Mouse (Mus musculus): ENCODE measurements at regions not wholly inside any gene's neighbourhood (a gene's known extent, or its start where the extent isn't known, plus 50 kb on each side); places are given as distances from the start of the nearest gene placed in this dataset.

GRCm38 (mm10) chr3:21634675-21635204, 441.7 kb upstream of the Tbl1xr1 start:
- no peaks in the 10 kb centered on the region for H3K9me3 ChIP-seq (ENCODE audit: control insufficient read depth, low read length)
- H3K9ac ChIP-seq (ENCODE audit: low read length): no peak overlapping the region
- 0 out of 2 replicates have a peak overlapping the region, but pooled peaks have one; percentile 36 for H3K27ac ChIP-seq (replicated peaks)
- H3K36me3 ChIP-seq (ENCODE audit: control insufficient read depth, insufficient read depth, low read length): no peaks in the 10 kb centered on the region
- H3K4me2 ChIP-seq (replicated peaks; ENCODE audit: low read depth): no peak overlapping the region
- TF ChIP-seq EP300 (optimal IDR thresholded peaks at IDR 0.05) (no peak), CTCF (IDR thresholded peaks at IDR 0.05; ENCODE audit: low read depth) (no peak)
- 56% methylated on average over 4 of the region's 4 CpGs for WGBS
- no peak overlapping the region for H3K4me3 ChIP-seq (ENCODE audit: low read depth, low read length)
- no peaks in the 10 kb centered on the region for H3K27me3 ChIP-seq (ENCODE audit: control insufficient read depth, insufficient read depth, low read length)
- H3K4me1 ChIP-seq (replicated peaks; ENCODE audit: control insufficient read depth, insufficient read depth): 0 out of 2 replicates have a peak, but pooled peaks cover 2% of the 10 kb centered on the region
- no peak for ATAC-seq (ENCODE audit: low FRiP score, low TSS enrichment)
- no peak for DNase-seq (ENCODE audit: low spot score)

GRCm38 (mm10) chr3:21638886-21639285, 437.6 kb upstream of the Tbl1xr1 start:
- 49% methylated on average over 5 of the region's 5 CpGs for WGBS
- ATAC-seq (ENCODE audit: low FRiP score, low TSS enrichment) (no peak), DNase-seq (ENCODE audit: low spot score) (no peak)
- Histone ChIP-seq H3K9me3 (ENCODE audit: control insufficient read depth, low read length) (no peaks in the 10 kb centered on the region), H3K4me2 (replicated peaks; ENCODE audit: low read depth) (no peak overlapping the region), H3K9ac (ENCODE audit: low read length) (no peak overlapping the region), H3K27ac (replicated peaks) (0 out of 2 replicates have a peak overlapping the region, but pooled peaks have one; percentile 26), H3K27me3 (ENCODE audit: control insufficient read depth, insufficient read depth, low read length) (no peaks in the 10 kb centered on the region), H3K4me1 (replicated peaks; ENCODE audit: control insufficient read depth, insufficient read depth) (0 out of 2 replicates have a peak, but pooled peaks cover 2% of the 10 kb centered on the region), H3K4me3 (ENCODE audit: low read depth, low read length) (no peak overlapping the region), H3K36me3 (ENCODE audit: control insufficient read depth, insufficient read depth, low read length) (no peaks in the 10 kb centered on the region)
- TF ChIP-seq EP300 (optimal IDR thresholded peaks at IDR 0.05): no peak
- TF ChIP-seq CTCF (IDR thresholded peaks at IDR 0.05; ENCODE audit: low read depth): no peak

GRCm38 (mm10) chr3:21639576-21639975, 436.9 kb upstream of the Tbl1xr1 start:
- Histone ChIP-seq H3K4me1 (replicated peaks; ENCODE audit: control insufficient read depth, insufficient read depth) (0 out of 2 replicates have a peak, but pooled peaks cover 2% of the 10 kb centered on the region), H3K27ac (replicated peaks) (0 out of 2 replicates have a peak overlapping the region, but pooled peaks have one; percentile 49), H3K27me3 (ENCODE audit: control insufficient read depth, insufficient read depth, low read length) (no peaks in the 10 kb centered on the region), H3K9ac (ENCODE audit: low read length) (no peak overlapping the region), H3K36me3 (ENCODE audit: control insufficient read depth, insufficient read depth, low read length) (no peaks in the 10 kb centered on the region), H3K4me2 (replicated peaks; ENCODE audit: low read depth) (no peak overlapping the region), H3K9me3 (ENCODE audit: control insufficient read depth, low read length) (no peaks in the 10 kb centered on the region), H3K4me3 (ENCODE audit: low read depth, low read length) (no peak overlapping the region)
- TF ChIP-seq CTCF (IDR thresholded peaks at IDR 0.05; ENCODE audit: low read depth) (no peak), EP300 (optimal IDR thresholded peaks at IDR 0.05) (no peak)
- ATAC-seq (ENCODE audit: low FRiP score, low TSS enrichment) (no peak), DNase-seq (ENCODE audit: low spot score) (no peak)
- WGBS: 30% methylated on average over 5 of the region's 5 CpGs

- H3K9ac ChIP-seq (ENCODE audit: low read length): no peak overlapping the region
- 72% methylated on average over 2 of the region's 2 CpGs for WGBS
- ATAC-seq (ENCODE audit: low FRiP score, low TSS enrichment) (no peak), DNase-seq (ENCODE audit: low spot score) (no peak)
- H3K4me2 ChIP-seq (replicated peaks; ENCODE audit: low read depth): no peak overlapping the region
- H3K4me3 ChIP-seq (ENCODE audit: low read depth, low read length): no peak overlapping the region
- H3K9me3 ChIP-seq (ENCODE audit: control insufficient read depth, low read length): no peaks in the 10 kb centered on the region
- no peaks in the 10 kb centered on the region for H3K27me3 ChIP-seq (ENCODE audit: control insufficient read depth, insufficient read depth, low read length)
- TF ChIP-seq CTCF (IDR thresholded peaks at IDR 0.05; ENCODE audit: low read depth): no peak
- no peak for TF ChIP-seq EP300 (optimal IDR thresholded peaks at IDR 0.05)
- no peaks in the 10 kb centered on the region for H3K36me3 ChIP-seq (ENCODE audit: control insufficient read depth, insufficient read depth, low read length)
- no peaks in the 10 kb centered on the region for H3K4me1 ChIP-seq (replicated peaks; ENCODE audit: control insufficient read depth, insufficient read depth)
- no peak overlapping the region for H3K27ac ChIP-seq (replicated peaks)
Observed at GRCm38 (mm10) chr3:21644086-21644485, 432.4 kb upstream of the Tbl1xr1 start.

- ATAC-seq (ENCODE audit: low FRiP score, low TSS enrichment): peak; percentile 59; the same call in 1 of the 2 replicates
- H3K27ac ChIP-seq (replicated peaks): no peak overlapping the region; the same call in 1 of the 2 replicates
Observed at GRCm38 (mm10) chr3:21645268-21645667, 431.2 kb upstream of the Tbl1xr1 start.

GRCm38 (mm10) chr3:21649885-21650469, 426.5 kb upstream of the Tbl1xr1 start:
- TF ChIP-seq CTCF (IDR thresholded peaks at IDR 0.05; ENCODE audit: low read depth) (no peak), EP300 (optimal IDR thresholded peaks at IDR 0.05) (no peak)
- no peak overlapping the region for H3K27ac ChIP-seq (replicated peaks)
- H3K9ac ChIP-seq (ENCODE audit: low read length): no peak overlapping the region
- no peaks in the 10 kb centered on the region for H3K9me3 ChIP-seq (ENCODE audit: control insufficient read depth, low read length)
- no peak for ATAC-seq (ENCODE audit: low FRiP score, low TSS enrichment)
- H3K4me2 ChIP-seq (replicated peaks; ENCODE audit: low read depth): no peak overlapping the region
- H3K4me1 ChIP-seq (replicated peaks; ENCODE audit: control insufficient read depth, insufficient read depth): no peaks in the 10 kb centered on the region
- H3K36me3 ChIP-seq (ENCODE audit: control insufficient read depth, insufficient read depth, low read length): no peaks in the 10 kb centered on the region
- no peak for DNase-seq (ENCODE audit: low spot score)
- no peaks in the 10 kb centered on the region for H3K27me3 ChIP-seq (ENCODE audit: control insufficient read depth, insufficient read depth, low read length)
- WGBS: 30% methylated on average over 8 of the region's 8 CpGs
- H3K4me3 ChIP-seq (ENCODE audit: low read depth, low read length): no peak overlapping the region

More at GRCm38 (mm10) chr3:21645268-21645667, 431.2 kb upstream of the Tbl1xr1 start:
- Histone ChIP-seq H3K4me2 (replicated peaks; ENCODE audit: low read depth) (no peak overlapping the region), H3K4me3 (ENCODE audit: low read depth, low read length) (no peak overlapping the region), H3K4me1 (replicated peaks; ENCODE audit: control insufficient read depth, insufficient read depth) (no peaks in the 10 kb centered on the region), H3K9ac (ENCODE audit: low read length) (no peak overlapping the region), H3K27me3 (ENCODE audit: control insufficient read depth, insufficient read depth, low read length) (no peaks in the 10 kb centered on the region), H3K9me3 (ENCODE audit: control insufficient read depth, low read length) (no peaks in the 10 kb centered on the region), H3K36me3 (ENCODE audit: control insufficient read depth, insufficient read depth, low read length) (no peaks in the 10 kb centered on the region)
- WGBS: 55% methylated on average over 1 of the region's 1 CpGs
- no peak; the same call in 1 of the 2 replicates for TF ChIP-seq CTCF (IDR thresholded peaks at IDR 0.05; ENCODE audit: low read depth)
- DNase-seq (ENCODE audit: low spot score): no peak
